Mouse (Mus musculus) embryonic facial prominence, embryonic 12.5 days (tissue): ENCODE results near the gene Maml1. TPM values are rescaled to one million over a fixed set of nuclear protein-coding genes. Genes with fewer than 3 reads are reported as not detected.

Source experiments
- ATAC-seq: fragments of 200-750 bp; cut with Nextera tagmentation; 2 replicates; pipeline ENCODE4 v1.8.0; 2017; ENCODE audit not compliant: insufficient number of reproducible peaks, insufficient read depth, low FRiP score, low TSS enrichment
- H3K27ac ChIP-seq: fragments of 300-500 bp; sonication (generic); 2 replicates; pipeline ENCODE4 v1.5.1; 2016; ENCODE audit warnings: mild to moderate bottlenecking
- H3K27me3 ChIP-seq: fragments of 300-500 bp; sonication (generic); 2 replicates; pipeline ENCODE4 v1.6.1; 2016; ENCODE audit warnings: mild to moderate bottlenecking, moderate library complexity
- H3K36me3 ChIP-seq: fragments of 300-500 bp; sonication (generic); 2 replicates; pipeline ENCODE4 v1.6.1; 2016; ENCODE audit warnings: mild to moderate bottlenecking
- H3K4me1 ChIP-seq: fragments of 300-500 bp; sonication (generic); 2 replicates; pipeline ENCODE4 v1.6.1; 2016
- H3K4me2 ChIP-seq: fragments of 300-500 bp; sonication (generic); replicated peaks from 2 replicates; pipeline ENCODE4 v1.6.1; 2016; ENCODE audit warnings: mild to moderate bottlenecking, moderate library complexity
- H3K4me3 ChIP-seq: fragments of 300-500 bp; sonication (generic); 2 replicates; pipeline ENCODE4 v1.5.1; 2016; ENCODE audit warnings: mild to moderate bottlenecking
- H3K9ac ChIP-seq: fragments of 300-500 bp; sonication (generic); 2 replicates; pipeline ENCODE4 v1.6.1; 2016; ENCODE audit warnings: mild to moderate bottlenecking, moderate library complexity
- H3K9me3 ChIP-seq: fragments of 300-500 bp; sonication (generic); 2 replicates; pipeline ENCODE4 v1.6.1; 2016; ENCODE audit warnings: mild to moderate bottlenecking, moderate library complexity
- WGBS: fragments of 180-500 bp; shearing (Covaris S2); methylation state at CpG from one replicate; pipeline ENCODE4 v1.1.7; 2016; 5-methylcytosine and 5-hydroxymethylcytosine counted together
- polyA plus RNA-seq: library from polyadenylated mRNA; unstranded; fragments of >200 nt; fragmentation: Nextera tagmentation; extraction: Ambion mirVana; gene quantifications from 2 replicates; pipeline ENCODE4 v1.2.1, GENCODE M21; 2016

Maml1 gene
- polyA plus RNA-seq, 1 experiment from 2014 or later = 9.2 TPM

DNA sequence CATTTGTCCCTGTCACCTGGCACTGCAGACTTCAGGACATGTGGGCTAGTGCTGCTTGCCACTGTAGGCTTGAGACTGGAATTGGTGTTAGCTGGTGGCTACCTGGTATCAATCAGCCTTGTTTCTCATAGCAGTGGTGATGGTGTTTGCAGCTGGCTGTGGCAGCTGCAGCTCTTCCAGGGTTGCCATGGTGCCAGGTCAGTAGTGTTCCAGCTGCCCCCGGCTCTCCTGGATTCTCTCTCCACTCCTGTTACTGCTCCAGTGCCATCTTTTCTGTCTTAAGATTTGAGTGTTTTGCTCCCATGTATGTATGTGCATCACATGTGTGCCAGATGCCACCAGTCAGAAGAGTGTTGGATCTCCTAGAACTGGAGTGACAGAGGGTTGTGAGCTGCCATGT is 38.7 kb downstream of the Maml1 start:
- WGBS = 77% methylated on average over 1 of the region's 1 CpGs
- H3K4me1 ChIP-seq = peaks cover 11% of the 10 kb centered on the region
- H3K9me3 ChIP-seq = no peaks in the 10 kb centered on the region
- no peak overlapping the region for H3K27ac ChIP-seq
- no peak overlapping the region for H3K9ac ChIP-seq
- no peak overlapping the region for H3K4me2 ChIP-seq
- no peaks in the 10 kb centered on the region for H3K27me3 ChIP-seq
- no peak overlapping the region for H3K4me3 ChIP-seq
- peaks cover 25% of the 10 kb centered on the region for H3K36me3 ChIP-seq
- ATAC-seq = no peak

DNA sequence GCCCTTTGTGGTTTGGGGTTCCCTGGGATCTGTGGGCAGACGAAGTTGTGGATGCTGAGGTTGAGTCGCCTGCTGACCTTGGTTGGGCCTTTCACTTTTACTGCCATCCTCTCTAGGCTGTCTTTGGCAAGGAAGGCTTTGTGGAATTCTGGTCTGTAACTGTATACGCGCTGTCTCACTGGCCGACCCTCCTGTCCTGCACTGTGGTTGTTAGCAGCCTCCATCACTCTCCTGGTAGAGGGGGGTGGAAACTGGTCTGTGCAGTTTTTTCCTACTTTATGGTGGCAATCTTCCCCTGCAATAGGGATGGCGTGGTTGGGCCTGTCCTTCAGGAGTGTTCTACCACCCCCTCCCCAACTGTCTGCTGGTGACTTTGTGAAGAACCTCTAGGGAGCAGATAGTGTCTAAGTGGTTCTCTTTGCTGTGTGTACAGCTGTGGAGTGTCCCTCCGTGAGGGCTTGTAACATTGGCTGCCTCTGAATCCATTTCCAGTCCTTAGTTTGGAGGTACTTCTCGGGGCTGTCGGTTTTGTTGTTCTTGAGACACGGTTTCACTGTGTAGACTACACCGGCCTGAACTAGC is 39.3 kb downstream of the Maml1 start:
- Histone ChIP-seq H3K4me2 (no peak overlapping the region), H3K9ac (no peak overlapping the region), H3K9me3 (no peaks in the 10 kb centered on the region), H3K36me3 (peaks cover 19% of the 10 kb centered on the region), H3K4me1 (peaks cover 11% of the 10 kb centered on the region), H3K4me3 (no peak overlapping the region), H3K27me3 (no peaks in the 10 kb centered on the region), H3K27ac (peak overlapping the region; percentile 67)
- 53% methylated on average over 11 of the region's 11 CpGs for WGBS
- peak; percentile 76; the same call in 1 of the 2 replicates for ATAC-seq

DNA sequence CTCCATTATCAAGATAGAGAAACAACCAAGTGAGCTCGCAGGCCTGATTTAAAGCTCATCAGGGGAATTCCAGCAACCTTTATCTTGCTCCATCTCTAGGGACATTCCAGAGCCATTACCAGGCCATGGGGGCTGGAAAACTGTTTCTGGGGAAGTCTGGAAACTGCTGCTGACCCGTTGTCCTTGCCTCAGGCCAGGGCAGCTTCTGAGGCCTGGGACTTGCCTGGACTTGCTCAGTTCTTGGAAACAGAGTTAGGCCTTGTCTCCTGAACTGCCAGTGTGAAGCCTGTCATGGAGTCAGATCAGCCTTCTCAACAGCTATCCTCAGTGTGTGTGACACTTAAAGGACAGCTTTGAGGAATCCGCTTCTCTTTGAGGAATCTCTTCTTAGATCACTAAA is 39.9 kb downstream of the Maml1 start:
- Histone ChIP-seq H3K27me3 (no peaks in the 10 kb centered on the region), H3K36me3 (peaks cover 14% of the 10 kb centered on the region), H3K4me1 (peaks cover 11% of the 10 kb centered on the region), H3K9me3 (no peaks in the 10 kb centered on the region), H3K4me2 (no peak overlapping the region), H3K9ac (no peak overlapping the region), H3K27ac (peak overlapping the region; percentile 67), H3K4me3 (no peak overlapping the region)
- 35% methylated on average over 3 of the region's 3 CpGs for WGBS
- ATAC-seq = no peak

DNA sequence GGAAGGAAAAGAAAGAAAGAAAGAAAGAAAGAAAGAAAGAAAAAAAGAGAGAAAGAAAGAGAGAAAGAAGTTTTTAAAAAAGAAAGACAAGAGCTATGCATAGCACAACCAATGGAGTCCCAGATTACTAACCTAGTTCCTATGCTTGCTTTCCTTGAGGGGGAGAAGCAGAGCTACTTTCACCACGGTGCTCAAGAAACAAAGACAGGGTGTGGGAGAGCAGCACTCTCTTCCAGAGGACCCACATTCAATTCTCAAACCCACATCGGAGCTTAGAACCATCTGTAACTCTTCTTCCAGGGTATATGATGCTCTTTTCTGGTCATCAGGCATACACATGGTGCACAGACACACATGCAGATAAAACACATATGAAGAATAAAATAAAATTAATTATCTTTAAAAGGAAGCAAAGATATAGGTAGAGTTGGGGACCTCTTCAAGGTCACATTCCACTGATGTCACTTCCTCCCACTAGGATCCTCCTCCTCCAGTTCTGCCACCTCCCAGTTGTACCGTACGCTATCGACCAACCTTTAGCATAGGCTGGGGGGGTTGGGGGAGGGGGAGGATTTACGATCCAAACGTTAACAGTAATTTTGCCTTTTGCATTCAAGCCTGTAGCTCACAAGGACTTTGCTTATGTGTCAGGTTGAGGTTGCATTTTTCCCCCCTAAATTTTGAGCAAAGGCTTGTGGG is 43.5 kb downstream of the Maml1 start:
- H3K27ac ChIP-seq = no peak overlapping the region
- no peaks in the 10 kb centered on the region for H3K9me3 ChIP-seq
- 81% methylated on average over 7 of the region's 7 CpGs for WGBS
- ATAC-seq = no peak
- H3K4me3 ChIP-seq = no peak overlapping the region
- H3K9ac ChIP-seq = no peak overlapping the region
- peaks cover 11% of the 10 kb centered on the region for H3K4me1 ChIP-seq
- no peaks in the 10 kb centered on the region for H3K27me3 ChIP-seq
- H3K36me3 ChIP-seq = no peaks in the 10 kb centered on the region
- H3K4me2 ChIP-seq = no peak overlapping the region

DNA sequence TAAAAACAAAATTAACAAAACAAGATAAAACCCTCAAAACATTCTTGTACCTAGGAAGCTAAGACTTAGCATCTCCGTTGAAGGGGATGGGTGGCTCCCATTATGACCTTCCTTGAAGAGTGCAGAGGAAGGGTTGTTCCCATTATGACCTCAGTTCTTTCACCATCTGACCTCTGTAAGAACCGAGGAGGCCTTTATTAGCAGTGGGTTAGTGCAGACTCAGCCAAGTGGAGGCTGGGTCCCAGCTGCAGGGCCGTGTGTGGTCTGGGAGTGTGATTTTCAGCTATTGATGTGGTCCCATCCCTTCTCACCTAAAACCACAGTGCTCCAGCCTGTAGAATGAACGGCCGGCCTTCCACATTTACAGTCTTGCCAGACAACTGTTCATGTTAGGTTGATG is 46.8 kb downstream of the Maml1 start:
- 72% methylated on average over 5 of the region's 5 CpGs for WGBS
- Histone ChIP-seq H3K27me3 (no peaks in the 10 kb centered on the region), H3K4me3 (no peak overlapping the region), H3K9me3 (no peaks in the 10 kb centered on the region), H3K27ac (no peak overlapping the region), H3K4me1 (no peaks in the 10 kb centered on the region), H3K9ac (no peak overlapping the region), H3K36me3 (no peaks in the 10 kb centered on the region), H3K4me2 (no peak overlapping the region)
- ATAC-seq = no peak

DNA sequence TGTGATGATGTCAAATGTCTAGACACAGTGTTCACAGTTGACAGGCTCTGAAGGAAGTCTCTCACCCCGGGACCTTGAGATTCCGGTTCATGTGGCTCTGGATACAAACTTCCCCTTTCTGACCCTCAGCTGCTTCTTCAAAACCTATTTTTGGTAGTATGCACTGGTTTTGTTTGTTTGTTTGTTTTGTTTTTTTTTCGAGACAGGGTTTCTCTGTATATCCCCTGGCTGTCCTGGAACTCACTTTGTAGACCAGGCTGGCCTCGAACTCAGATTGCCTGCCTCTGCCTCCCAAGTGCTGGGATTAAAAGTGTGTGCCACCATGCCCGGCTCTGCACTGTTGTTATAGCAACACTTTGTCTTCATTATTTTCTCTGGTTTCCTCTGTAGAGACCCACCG is 48.2 kb downstream of the Maml1 start:
- no peak for ATAC-seq
- H3K27me3 ChIP-seq = peaks cover 2% of the 10 kb centered on the region
- H3K4me1 ChIP-seq = no peaks in the 10 kb centered on the region
- H3K9me3 ChIP-seq = no peaks in the 10 kb centered on the region
- no peak overlapping the region for H3K4me2 ChIP-seq
- H3K36me3 ChIP-seq = no peaks in the 10 kb centered on the region
- H3K9ac ChIP-seq = no peak overlapping the region
- 76% methylated on average over 6 of the region's 6 CpGs for WGBS
- H3K27ac ChIP-seq = no peak overlapping the region
- H3K4me3 ChIP-seq = no peak overlapping the region

DNA sequence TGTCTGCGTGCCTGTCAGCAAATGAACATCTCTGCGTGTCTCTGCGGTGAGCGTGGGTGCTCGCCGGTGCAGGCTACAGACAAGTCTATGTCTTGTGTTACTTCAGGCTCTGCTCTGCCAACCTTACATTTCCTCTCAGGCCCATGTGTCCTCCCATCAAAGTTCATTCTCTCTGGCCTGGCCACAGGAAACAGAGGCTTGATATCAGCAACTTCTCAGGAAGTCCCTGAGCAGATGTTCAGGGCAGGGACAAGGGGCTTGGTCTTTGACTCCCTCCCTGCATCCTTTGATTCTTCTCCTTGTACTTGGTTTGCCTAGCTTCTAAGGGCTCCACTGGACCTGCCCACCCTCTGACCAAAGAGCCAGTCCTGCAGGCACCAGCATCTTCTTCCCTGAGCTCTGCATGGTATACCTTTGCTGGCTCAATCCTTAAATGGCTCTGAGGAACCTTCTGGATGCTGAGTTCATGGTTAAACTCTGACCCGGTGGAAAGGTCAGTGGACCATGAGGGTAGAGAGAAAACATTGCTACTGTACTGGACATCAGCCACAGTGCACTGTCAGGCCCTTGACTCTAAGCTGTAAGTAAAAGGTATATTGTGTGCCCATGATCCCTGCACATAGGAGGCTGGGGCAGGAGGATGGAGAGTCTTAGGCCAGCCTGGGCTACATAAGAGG is 51.7 kb downstream of the Maml1 start:
- no peak for ATAC-seq
- no peak overlapping the region for H3K4me2 ChIP-seq
- WGBS = 83% methylated on average over 7 of the region's 7 CpGs
- H3K4me1 ChIP-seq = 0 out of 2 replicates have a peak, but pooled peaks cover 12% of the 10 kb centered on the region
- H3K9me3 ChIP-seq = no peaks in the 10 kb centered on the region
- H3K9ac ChIP-seq = no peak overlapping the region
- no peak overlapping the region for H3K27ac ChIP-seq
- H3K27me3 ChIP-seq = peaks cover 27% of the 10 kb centered on the region
- no peak overlapping the region for H3K4me3 ChIP-seq
- H3K36me3 ChIP-seq = 0 out of 2 replicates have a peak, but pooled peaks cover under 1% of the 10 kb centered on the region

DNA sequence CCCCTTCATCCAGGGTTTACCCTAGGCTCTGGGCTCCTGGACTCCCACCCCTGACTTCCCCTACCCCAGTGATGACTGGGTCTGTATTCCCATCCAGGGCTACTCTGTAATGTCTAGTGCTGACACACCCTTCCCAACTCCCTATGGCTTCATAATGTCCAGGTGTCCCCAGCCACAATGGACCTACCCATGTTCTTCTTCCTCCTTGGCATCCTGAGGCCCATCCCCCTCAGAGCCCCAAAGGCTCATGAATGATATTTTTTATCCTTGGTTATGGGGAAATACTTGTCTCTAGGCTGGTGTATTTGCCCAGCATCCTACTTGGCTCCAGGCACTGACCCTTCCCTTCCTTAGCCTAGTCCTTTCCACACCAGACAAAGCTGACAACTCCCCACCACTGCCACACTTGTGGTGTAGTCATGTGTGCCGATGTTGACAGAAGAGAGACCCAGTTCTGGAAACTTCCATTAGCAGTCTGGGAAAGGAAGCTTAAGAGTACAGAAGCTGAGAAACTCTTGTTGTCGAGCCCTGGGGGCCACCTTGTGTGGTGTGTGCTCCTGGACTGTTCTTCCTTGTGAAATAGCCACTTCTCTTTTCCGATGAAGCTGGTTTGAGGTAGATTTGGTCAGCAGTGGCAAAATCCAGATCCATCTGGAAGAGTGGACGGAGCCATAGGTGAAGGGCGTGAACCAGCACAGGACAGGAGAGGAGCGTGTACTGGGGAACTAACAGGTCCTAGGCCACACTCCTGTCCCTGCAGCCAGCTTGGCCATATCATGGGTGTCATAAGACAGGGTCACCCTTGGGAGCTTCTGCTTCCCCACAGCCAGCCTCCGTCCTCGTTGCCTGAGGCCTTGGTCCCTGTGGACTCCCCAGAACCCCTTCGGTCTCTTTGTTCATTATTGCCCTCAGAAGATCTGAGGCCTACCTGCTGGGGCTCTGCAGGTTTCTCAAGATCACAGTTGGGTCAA is 53.0 kb downstream of the Maml1 start:
- peaks cover 13% of the 10 kb centered on the region for H3K36me3 ChIP-seq
- no peak overlapping the region for H3K9ac ChIP-seq
- no peak for ATAC-seq
- no peak overlapping the region for H3K27ac ChIP-seq
- no peak overlapping the region for H3K4me3 ChIP-seq
- H3K9me3 ChIP-seq = no peaks in the 10 kb centered on the region
- H3K4me2 ChIP-seq = no peak overlapping the region
- 86% methylated on average over 9 of the region's 9 CpGs for WGBS
- 0 out of 2 replicates have a peak, but pooled peaks cover 12% of the 10 kb centered on the region for H3K4me1 ChIP-seq
- peaks cover 27% of the 10 kb centered on the region for H3K27me3 ChIP-seq

DNA sequence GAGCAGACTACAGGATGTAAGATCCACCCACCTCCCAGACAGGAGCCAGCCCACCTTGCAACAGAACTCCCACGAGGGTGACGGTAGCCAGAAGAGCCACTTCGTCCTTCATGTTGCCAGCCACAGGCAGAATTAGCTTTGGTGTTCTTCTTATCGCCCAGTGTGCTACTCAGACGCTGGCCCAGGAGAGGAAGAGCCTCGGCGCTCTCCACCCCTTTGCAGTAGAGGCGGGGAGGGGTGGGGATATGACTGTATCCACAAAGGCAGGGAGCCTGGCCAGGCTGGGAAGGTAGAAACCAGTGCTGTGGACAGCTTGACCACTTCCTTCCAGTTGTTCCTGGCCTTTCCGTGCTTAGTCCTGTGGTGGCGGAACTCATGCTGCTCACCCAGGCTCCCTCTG is 53.8 kb downstream of the Maml1 start, which contains the start of gene Ltc4s:
Gene Ltc4s, minus strand, starts transcription at position 293 of the 400 bp plus-strand sequence.
- no peak for ATAC-seq
- H3K36me3 ChIP-seq = peaks cover 21% of the 10 kb centered on the region
- 38% methylated on average over 10 of the region's 10 CpGs for WGBS
- H3K4me3 ChIP-seq = peak within 1 kb of the TSS; percentile 64
- H3K4me1 ChIP-seq = 0 out of 2 replicates have a peak, but pooled peaks cover 12% of the 10 kb centered on the region
- peak within 1 kb of the TSS; percentile 93 for H3K4me2 ChIP-seq
- no peaks in the 10 kb centered on the region for H3K9me3 ChIP-seq
- H3K9ac ChIP-seq = no peak within 1 kb of the TSS
- H3K27me3 ChIP-seq = peaks cover 27% of the 10 kb centered on the region
- H3K27ac ChIP-seq = no peak within 1 kb of the TSS

DNA sequence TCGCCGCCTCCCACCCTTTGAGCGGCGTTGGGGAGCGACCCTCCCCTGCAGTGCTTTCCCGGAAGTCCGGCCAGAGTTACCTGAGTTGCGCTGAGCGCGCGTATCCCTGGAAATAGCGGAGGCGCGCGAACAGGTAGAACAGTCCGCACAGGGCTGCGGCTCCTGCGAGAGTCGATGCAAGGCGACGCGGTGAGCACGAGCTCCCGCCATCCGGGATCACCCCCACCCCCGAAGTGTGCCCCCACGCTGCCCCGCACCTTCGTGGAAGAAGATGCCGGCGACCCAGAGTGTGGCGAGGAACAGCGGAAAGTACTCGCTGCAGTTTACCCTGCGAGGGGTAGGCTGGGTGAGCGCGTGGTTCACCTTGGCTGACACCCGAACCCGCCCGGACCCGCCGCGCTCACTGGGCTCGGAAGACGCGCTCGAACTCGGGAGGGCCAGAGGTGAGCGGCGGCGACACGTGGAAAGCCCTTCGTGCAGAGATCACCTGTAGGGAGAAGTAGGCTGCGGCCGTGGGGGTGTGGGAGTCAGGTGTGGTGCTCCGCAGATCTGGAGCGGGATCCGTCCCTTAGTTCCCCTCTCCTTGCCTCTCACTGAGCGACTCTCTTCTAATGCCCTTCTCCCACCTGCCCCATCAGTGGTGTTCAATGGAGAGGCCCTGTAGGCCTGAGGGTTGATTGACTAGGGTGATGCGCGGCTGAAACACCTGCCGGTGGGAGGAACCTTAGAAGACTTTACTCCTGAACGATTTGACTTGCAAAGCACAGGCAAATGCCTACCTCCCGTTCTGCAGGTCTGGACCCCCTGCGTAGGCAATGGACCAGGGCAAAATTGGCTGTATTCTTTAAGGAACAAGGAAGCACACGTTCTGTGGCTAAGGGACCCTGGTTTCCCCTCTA is 54.9 kb downstream of the Maml1 start:
- WGBS = 1% methylated on average over 66 of the region's 66 CpGs
- ATAC-seq = peak; percentile 6; the same call in 1 of the 2 replicates
- Histone ChIP-seq H3K4me1 (0 out of 2 replicates have a peak, but pooled peaks cover 12% of the 10 kb centered on the region), H3K27me3 (peaks cover 27% of the 10 kb centered on the region), H3K36me3 (peaks cover 33% of the 10 kb centered on the region), H3K9me3 (no peaks in the 10 kb centered on the region), H3K9ac (peak overlapping the region; percentile 52; the same call in 1 of the 2 replicates), H3K4me3 (peak overlapping the region; percentile 64), H3K4me2 (peak overlapping the region; percentile 93), H3K27ac (no peak overlapping the region)
